Mouse (Mus musculus) stomach, embryonic 15.5 days (tissue): ENCODE data around the gene Fbxo46. TPM values are rescaled to one million over a fixed set of nuclear protein-coding genes. Genes with fewer than 3 reads are reported as not detected.
"Not testable (repeated sequence)": the region's sequence is repeated elsewhere in the genome, so short reads cannot be mapped to it uniquely, and the experiment has no call there.

Source experiments
- ATAC-seq: fragments of 200-750 bp; cut with Nextera tagmentation; 2 replicates; pipeline ENCODE4 v1.8.0; 2017; ENCODE audit warnings: low read depth, moderate number of reproducible peaks, moderate TSS enrichment; ENCODE audit not compliant: insufficient read depth, low FRiP score
- H3K27ac ChIP-seq: fragments of 300-500 bp; sonication (generic); 2 replicates; pipeline ENCODE4 v1.5.1; 2015; ENCODE audit warnings: mild to moderate bottlenecking, inconsistent platforms
- H3K27me3 ChIP-seq: fragments of 300-500 bp; sonication (generic); replicated peaks from 2 replicates; pipeline ENCODE4 v1.6.1; 2015; ENCODE audit warnings: inconsistent platforms
- H3K36me3 ChIP-seq: fragments of 300-500 bp; sonication (generic); 2 replicates; pipeline ENCODE4 v1.6.1; 2015; ENCODE audit warnings: inconsistent platforms
- H3K4me1 ChIP-seq: fragments of 300-500 bp; sonication (generic); 2 replicates; pipeline ENCODE4 v1.6.1; 2015; ENCODE audit warnings: inconsistent platforms
- H3K4me2 ChIP-seq: fragments of 300-500 bp; sonication (generic); 2 replicates; pipeline ENCODE4 v1.6.1; 2015; ENCODE audit warnings: mild to moderate bottlenecking, inconsistent platforms
- H3K4me3 ChIP-seq: fragments of 300-500 bp; sonication (generic); replicated peaks from 2 replicates; pipeline ENCODE4 v1.5.1; 2015; ENCODE audit warnings: inconsistent platforms
- H3K9ac ChIP-seq: fragments of 300-500 bp; sonication (generic); 2 replicates; pipeline ENCODE4 v1.6.1; 2015; ENCODE audit warnings: inconsistent platforms
- H3K9me3 ChIP-seq: fragments of 300-500 bp; sonication (generic); 2 replicates; pipeline ENCODE4 v1.6.1; 2016; ENCODE audit warnings: inconsistent platforms
- WGBS: fragments of 180-500 bp; shearing (Covaris S2); methylation state at CpG from one replicate; pipeline ENCODE4 v1.1.7; 2015; 5-methylcytosine and 5-hydroxymethylcytosine counted together
- polyA plus RNA-seq: library from polyadenylated mRNA; unstranded; fragments of >200 nt; fragmentation: Nextera tagmentation; extraction: Ambion mirVana; gene quantifications from 2 replicates; pipeline ENCODE4 v1.2.1, GENCODE M21; 2015

Gene Fbxo46
- polyA plus RNA-seq, 1 experiment from 2014 or later = 12.8 TPM

GRCm38 (mm10) chr7:19137380-19137779 lies 17.7 kb downstream of the Fbxo46 start:
- H3K4me3 ChIP-seq = no peak overlapping the region
- no peak overlapping the region for H3K9ac ChIP-seq
- no peak overlapping the region for H3K27ac ChIP-seq
- H3K9me3 ChIP-seq = no peaks in the 10 kb centered on the region
- H3K27me3 ChIP-seq = no peaks in the 10 kb centered on the region
- ATAC-seq = no peak
- no peaks in the 10 kb centered on the region for H3K4me1 ChIP-seq
- 40% methylated on average over 5 of the region's 5 CpGs for WGBS
- H3K36me3 ChIP-seq = peaks cover 42% of the 10 kb centered on the region
- no peak overlapping the region for H3K4me2 ChIP-seq

DNA sequence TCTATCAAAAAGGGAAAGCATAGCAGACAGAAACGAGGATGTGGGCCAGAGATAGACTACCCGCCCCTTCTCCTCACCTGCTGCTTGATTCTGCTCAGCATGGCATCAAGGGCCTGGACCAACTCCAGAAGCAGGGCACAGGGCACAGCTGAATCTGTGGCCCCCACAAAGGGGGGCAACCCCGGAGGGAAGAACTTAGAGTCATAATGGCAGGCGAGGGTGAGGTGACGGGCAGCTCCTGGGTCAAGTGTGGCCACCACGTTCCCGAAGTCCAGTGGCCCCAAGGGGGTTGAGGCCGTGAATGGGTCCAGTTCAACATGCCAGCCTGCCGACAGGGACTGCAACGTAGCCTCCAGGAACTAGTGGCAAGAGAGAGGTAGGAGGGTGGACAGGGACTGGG lies 27.1 kb downstream of the Fbxo46 start:
- H3K4me1 ChIP-seq = peaks cover 17% of the 10 kb centered on the region
- 87% methylated on average over 10 of the region's 10 CpGs for WGBS
- H3K9me3 ChIP-seq = no peaks in the 10 kb centered on the region
- H3K4me2 ChIP-seq = no peak overlapping the region
- H3K27me3 ChIP-seq = no peaks in the 10 kb centered on the region
- H3K36me3 ChIP-seq = no peaks in the 10 kb centered on the region
- H3K9ac ChIP-seq = no peak overlapping the region
- no peak overlapping the region for H3K4me3 ChIP-seq
- ATAC-seq = no peak
- H3K27ac ChIP-seq = no peak overlapping the region

DNA sequence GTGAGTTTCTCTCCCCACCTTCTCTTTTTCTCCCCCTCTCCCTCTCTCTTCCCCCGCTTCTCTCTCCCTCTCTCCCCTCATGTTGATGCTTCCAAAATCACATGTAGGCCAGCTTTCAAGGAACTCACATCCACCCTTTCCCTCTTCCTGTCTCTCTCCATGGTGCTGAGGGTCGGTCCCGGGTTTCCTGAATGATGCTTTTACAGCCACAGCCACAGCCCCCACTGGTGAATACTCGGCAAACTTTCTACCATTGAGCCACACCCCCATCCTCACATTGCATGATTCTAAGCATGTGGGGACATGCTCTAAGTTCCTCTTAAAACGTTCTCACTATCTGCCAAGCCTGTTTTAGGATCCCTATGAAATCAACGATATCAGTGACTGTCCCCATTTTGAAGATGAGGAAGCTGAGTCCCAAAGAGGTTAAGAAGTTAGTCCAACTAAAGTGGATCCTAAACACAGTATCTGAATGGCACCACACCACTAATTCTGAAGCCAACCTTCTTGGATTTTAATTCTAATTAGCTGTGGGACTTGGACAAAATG lies 27.9 kb downstream of the Fbxo46 start:
- Histone ChIP-seq H3K36me3 (no peaks in the 10 kb centered on the region), H3K27ac (no peak overlapping the region), H3K4me3 (no peak overlapping the region), H3K4me1 (peaks cover 17% of the 10 kb centered on the region), H3K4me2 (peak overlapping the region; percentile 69), H3K9me3 (no peaks in the 10 kb centered on the region), H3K9ac (no peak overlapping the region), H3K27me3 (no peaks in the 10 kb centered on the region)
- 43% methylated on average over 6 of the region's 6 CpGs for WGBS
- ATAC-seq = no peak

DNA sequence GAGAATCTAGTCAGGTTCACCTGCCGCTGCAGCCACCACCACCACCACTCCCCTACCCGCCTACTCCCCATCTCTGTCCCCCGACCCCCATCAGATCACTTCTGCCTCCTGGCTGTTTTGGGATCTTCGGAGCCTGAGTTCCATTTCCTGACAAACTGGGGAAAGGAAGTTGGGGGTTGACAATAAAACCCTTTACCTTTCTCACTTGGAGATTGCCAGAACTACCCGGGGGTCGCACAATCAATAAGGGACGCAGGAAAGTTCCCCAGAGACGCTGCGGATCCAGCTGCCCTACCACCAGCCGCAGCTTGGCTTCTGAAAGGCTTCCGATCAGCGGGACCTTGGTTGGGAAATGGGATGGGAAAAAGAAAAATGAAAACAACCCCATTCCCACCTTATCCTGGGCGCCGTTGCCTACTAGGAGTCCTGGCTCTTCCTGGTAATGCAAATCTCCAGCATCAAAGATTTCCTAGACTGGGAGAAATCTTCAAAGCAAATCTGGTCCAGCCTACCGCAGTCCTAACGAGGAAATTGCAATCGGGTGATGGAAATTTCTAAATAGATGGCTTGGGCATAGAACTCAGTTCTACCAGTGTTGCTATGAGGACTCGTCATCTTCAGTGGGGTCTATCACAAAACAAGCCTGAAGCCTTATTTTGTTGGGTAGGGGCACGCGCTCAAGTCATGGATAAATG lies 28.7 kb downstream of the Fbxo46 start:
- H3K9me3 ChIP-seq = no peaks in the 10 kb centered on the region
- ATAC-seq = no peak
- WGBS = 12% methylated on average over 20 of the region's 20 CpGs
- peaks cover 17% of the 10 kb centered on the region for H3K4me1 ChIP-seq
- H3K4me3 ChIP-seq = peak overlapping the region; percentile 65
- no peaks in the 10 kb centered on the region for H3K27me3 ChIP-seq
- peaks cover 4% of the 10 kb centered on the region; the same call in 1 of the 2 replicates for H3K36me3 ChIP-seq
- H3K4me2 ChIP-seq = peak overlapping the region; percentile 69
- H3K9ac ChIP-seq = peak overlapping the region; percentile 1; the same call in 1 of the 2 replicates
- peak overlapping the region; percentile 80; the same call in 1 of the 2 replicates for H3K27ac ChIP-seq

- peak within 1 kb of the TSS; percentile 69 for H3K4me2 ChIP-seq
- WGBS = under 1% methylated on average over 43 of the region's 43 CpGs
- no peaks in the 10 kb centered on the region for H3K27me3 ChIP-seq
- H3K4me1 ChIP-seq = peaks cover 17% of the 10 kb centered on the region
- H3K27ac ChIP-seq = peak within 1 kb of the TSS; percentile 80
- peaks cover 7% of the 10 kb centered on the region; the same call in 1 of the 2 replicates for H3K36me3 ChIP-seq
- ATAC-seq = peak; percentile 98
- peak within 1 kb of the TSS; percentile 65 for H3K4me3 ChIP-seq
- H3K9ac ChIP-seq = peak within 1 kb of the TSS; percentile 65
- no peaks in the 10 kb centered on the region for H3K9me3 ChIP-seq
These were observed 29.3 kb downstream of the Fbxo46 start, which contains the start of gene Qpctl for GRCm38 (mm10) chr7:19148875-19149541. Qpctl (minus strand) TSS chr7:19149291.

DNA sequence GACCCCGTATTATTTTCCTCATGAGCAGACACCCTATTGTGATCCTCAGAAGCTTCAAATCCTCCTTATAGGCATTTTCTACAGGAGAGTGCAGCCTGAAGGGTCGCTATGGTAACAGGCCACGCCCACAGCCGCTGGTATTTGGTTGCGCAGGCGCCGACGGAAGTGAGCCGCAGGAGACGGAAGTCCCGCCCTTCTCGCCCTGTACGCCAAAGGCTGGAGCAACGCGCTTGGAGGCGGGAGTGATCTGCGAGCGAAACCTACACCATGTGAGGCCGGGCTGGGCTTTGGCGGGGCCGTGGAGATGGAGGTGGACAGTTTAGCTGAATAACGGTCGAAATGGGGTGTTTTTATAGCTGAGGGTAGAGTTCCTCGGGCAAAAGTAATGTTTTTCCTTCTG lies 30.0 kb downstream of the Fbxo46 start, which contains the start of gene Snrpd2:
Gene Snrpd2, plus strand, starts transcription at position 97 of the 400 bp plus-strand sequence.
- Histone ChIP-seq H3K4me3 (peak within 1 kb of the TSS; percentile 65), H3K4me1 (peaks cover 17% of the 10 kb centered on the region), H3K36me3 (peaks cover 8% of the 10 kb centered on the region; the same call in 1 of the 2 replicates), H3K9ac (peak within 1 kb of the TSS; percentile 65), H3K4me2 (peak within 1 kb of the TSS; percentile 69), H3K27ac (peak within 1 kb of the TSS; percentile 80), H3K27me3 (no peaks in the 10 kb centered on the region), H3K9me3 (no peaks in the 10 kb centered on the region)
- peak; percentile 89 for ATAC-seq
- WGBS = under 1% methylated on average over 24 of the region's 24 CpGs

DNA sequence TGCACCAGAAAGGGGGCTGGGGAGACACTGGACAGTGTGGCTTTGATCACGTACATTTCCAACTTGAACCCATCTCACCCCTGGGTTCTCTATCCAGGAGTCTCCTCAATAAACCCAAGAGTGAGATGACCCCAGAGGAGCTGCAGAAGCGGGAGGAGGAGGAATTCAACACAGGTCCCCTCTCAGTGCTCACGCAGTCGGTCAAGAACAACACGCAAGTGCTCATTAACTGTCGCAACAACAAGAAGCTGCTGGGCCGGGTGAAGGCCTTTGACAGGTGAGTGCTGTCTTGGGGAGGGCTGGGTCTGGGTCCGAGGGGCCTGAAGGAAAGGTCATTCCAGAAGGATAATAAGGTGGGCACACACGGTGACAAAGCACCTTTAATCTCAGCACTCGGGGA lies 31.5 kb downstream of the Fbxo46 start:
- not testable (repeated sequence) for H3K27ac ChIP-seq, H3K4me2 ChIP-seq, H3K27me3 ChIP-seq, ATAC-seq, H3K9ac ChIP-seq, H3K4me3 ChIP-seq, H3K9me3 ChIP-seq
- peaks cover 19% of the 10 kb centered on the region for H3K4me1 ChIP-seq
- 88% methylated on average over 10 of the region's 10 CpGs for WGBS
- H3K36me3 ChIP-seq = peaks cover 10% of the 10 kb centered on the region; the same call in 1 of the 2 replicates

DNA sequence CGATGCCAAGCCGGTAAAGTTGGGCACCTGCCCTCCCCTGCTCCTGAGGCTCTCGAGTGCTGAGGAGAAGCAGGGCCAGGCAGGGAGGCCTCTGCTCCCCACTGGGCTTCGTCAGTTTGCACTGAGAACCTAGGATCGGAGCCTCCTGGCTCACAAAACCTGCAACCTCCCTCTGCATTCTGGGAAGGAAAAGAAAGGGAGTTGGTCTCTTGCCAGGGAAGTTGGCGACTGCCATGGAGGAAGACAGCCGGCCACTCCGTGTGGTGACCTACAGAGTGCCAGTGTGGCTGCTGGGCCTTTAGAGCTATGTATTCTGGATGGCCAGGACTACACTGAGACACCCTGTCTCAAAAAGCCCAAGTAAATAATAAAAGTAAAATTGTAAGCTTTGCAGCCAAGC lies 35.1 kb downstream of the Fbxo46 start:
- peaks cover 29% of the 10 kb centered on the region for H3K4me1 ChIP-seq
- peaks cover 10% of the 10 kb centered on the region; the same call in 1 of the 2 replicates for H3K36me3 ChIP-seq
- H3K27ac ChIP-seq = no peak overlapping the region
- ATAC-seq = no peak
- peaks cover 7% of the 10 kb centered on the region for H3K27me3 ChIP-seq
- no peak overlapping the region for H3K4me3 ChIP-seq
- no peak overlapping the region for H3K9ac ChIP-seq
- H3K4me2 ChIP-seq = no peak overlapping the region
- 73% methylated on average over 8 of the region's 8 CpGs for WGBS
- no peaks in the 10 kb centered on the region for H3K9me3 ChIP-seq

- Histone ChIP-seq H3K9ac (no peak overlapping the region), H3K27me3 (peaks cover 10% of the 10 kb centered on the region), H3K4me2 (no peak overlapping the region), H3K36me3 (peaks cover 10% of the 10 kb centered on the region; the same call in 1 of the 2 replicates), H3K9me3 (no peaks in the 10 kb centered on the region), H3K4me3 (no peak overlapping the region), H3K27ac (no peak overlapping the region), H3K4me1 (peaks cover 28% of the 10 kb centered on the region)
- 48% methylated on average over 13 of the region's 13 CpGs for WGBS
- ATAC-seq = no peak
These were observed 36.3 kb downstream of the Fbxo46 start for GRCm38 (mm10) chr7:19155825-19156475.

DNA sequence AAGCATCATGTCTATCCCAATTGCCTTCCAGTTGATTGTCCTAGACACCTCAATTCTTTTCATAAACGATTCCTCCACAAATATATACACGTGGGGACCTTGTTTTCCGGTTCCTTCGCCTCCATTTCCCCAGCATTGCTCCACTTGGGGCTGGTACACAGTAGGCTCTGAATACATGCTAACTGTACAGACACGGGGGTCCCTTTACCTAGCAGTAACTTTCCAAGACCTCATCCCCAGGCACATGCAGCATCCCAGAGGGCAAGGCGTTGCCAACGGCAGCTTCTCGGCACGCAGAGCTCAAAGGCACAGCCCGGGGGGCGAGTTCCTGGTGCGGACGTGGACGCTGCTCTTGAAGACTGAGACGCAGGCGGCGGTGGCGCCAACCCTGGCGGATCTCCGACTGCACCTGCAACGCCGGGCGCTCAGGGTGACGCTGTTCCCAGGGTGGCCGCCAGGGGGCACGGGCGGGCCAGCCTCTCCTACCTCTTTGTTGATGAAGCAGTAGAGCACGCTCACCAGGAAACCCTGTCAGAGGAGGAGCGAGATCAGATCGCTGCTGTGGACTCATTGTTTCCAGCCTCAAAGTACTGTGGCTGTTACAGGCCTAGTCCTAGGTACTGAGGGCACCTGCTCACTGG lies 37.6 kb downstream of the Fbxo46 start:
- Histone ChIP-seq H3K4me2 (peak overlapping the region; percentile 29), H3K9ac (no peak overlapping the region; the same call in 1 of the 2 replicates), H3K36me3 (peaks cover 10% of the 10 kb centered on the region; the same call in 1 of the 2 replicates), H3K9me3 (no peaks in the 10 kb centered on the region), H3K27me3 (peaks cover 10% of the 10 kb centered on the region), H3K27ac (peak overlapping the region; percentile 48), H3K4me1 (peaks cover 27% of the 10 kb centered on the region), H3K4me3 (no peak overlapping the region)
- WGBS = 6% methylated on average over 30 of the region's 30 CpGs
- peak; percentile 54; the same call in 1 of the 2 replicates for ATAC-seq

- H3K36me3 ChIP-seq = 0 out of 2 replicates have a peak, but pooled peaks cover 3% of the 10 kb centered on the region
- H3K9me3 ChIP-seq = no peaks in the 10 kb centered on the region
- no peak overlapping the region for H3K4me2 ChIP-seq
- no peak overlapping the region for H3K9ac ChIP-seq
- 60% methylated on average over 11 of the region's 11 CpGs for WGBS
- peaks cover 28% of the 10 kb centered on the region for H3K4me1 ChIP-seq
- ATAC-seq = no peak
- peaks cover 10% of the 10 kb centered on the region for H3K27me3 ChIP-seq
- H3K27ac ChIP-seq = no peak overlapping the region
- H3K4me3 ChIP-seq = no peak overlapping the region
These were observed 38.9 kb downstream of the Fbxo46 start for GRCm38 (mm10) chr7:19158601-19159000.
